Mouse (Mus musculus) bone marrow macrophage, adult 2 months (primary cell): ENCODE measurements at regions not wholly inside any gene's neighbourhood (a gene's known extent, or its start where the extent isn't known, plus 50 kb on each side); places are given as distances from the start of the nearest gene placed in this dataset.

Experiments
- CTCF ChIP-seq: IDR thresholded peaks from 2 replicates; pipeline ENCODE4 v1.5.1; 2012; ENCODE audit warnings: low read depth, mild to moderate bottlenecking, low read length, moderate library complexity
- POLR2A ChIP-seq: IDR thresholded peaks from 2 replicates; pipeline ENCODE4 v1.6.1; 2012; ENCODE audit warnings: mild to moderate bottlenecking, low read depth, low read length, borderline replicate concordance

- TF ChIP-seq POLR2A (no peak), CTCF (no peak)
Measured at GRCm38 (mm10) chr10:98399864-98400263, 514.3 kb upstream of the Atp2b1 start.
